Mouse (Mus musculus) mammary gland, adult 2 months (tissue): ENCODE data around the gene Gm1993. TPM values are rescaled to one million over a fixed set of nuclear protein-coding genes. Genes with fewer than 3 reads are reported as not detected.

ENCODE experiments used
- polyA plus RNA-seq: library from polyadenylated mRNA; depleted of rRNA; stranded (reverse); fragments of >200 nt; gene quantifications from 2 replicates; pipeline ENCODE4 v1.2.3, GENCODE M21; 2012; ENCODE audit warnings: low replicate concordance; rRNA removed

Gm1993 gene
- not detected in 2 replicates for polyA plus RNA-seq

GRCm38 (mm10) chrX:25570352-25570751 is at the start of gene Gm1993:
Gm1993 (minus strand) TSS chrX:25570452.

